Mouse (Mus musculus): ENCODE data around the gene Arfgef3.

Arfgef3 gene

DNA sequence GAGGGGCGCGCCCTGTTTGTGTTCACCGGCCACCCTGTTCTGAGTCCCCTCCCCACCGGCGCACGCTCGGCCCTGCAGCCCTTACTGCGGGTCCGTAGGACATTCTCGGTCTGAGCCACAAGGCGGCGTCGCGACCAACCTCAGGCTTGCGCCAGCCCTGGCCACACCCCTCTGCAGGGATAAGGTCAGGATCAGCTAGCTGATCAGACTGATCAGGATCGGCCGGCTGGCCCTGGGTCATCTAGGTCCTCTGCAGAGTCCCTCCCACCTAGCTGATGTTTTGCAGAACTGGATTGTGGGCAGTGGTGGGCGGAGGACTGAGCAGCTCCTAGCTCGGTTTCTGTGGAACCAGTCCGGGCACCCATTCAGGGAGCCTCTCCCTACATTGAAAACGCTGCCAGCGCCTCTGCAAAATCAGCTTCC is 197.9 kb downstream of the Arfgef3 start, which contains the start of gene Hebp2:
Gene Hebp2, minus strand, starts transcription at position 264 of the 423 bp plus-strand sequence.
- Histone ChIP-seq H3K4me3 (replicated peaks; ENCODE audit: low read length) (peak within 1 kb of the TSS; percentile 75), H3K4me1 (replicated peaks; ENCODE audit: low read depth, low read length) (peaks cover 28% of the 10 kb centered on the region), H3K9me3 (ENCODE audit: low read length) (no peaks in the 10 kb centered on the region), H3K36me3 (ENCODE audit: insufficient read depth, low read length) (no peaks in the 10 kb centered on the region), H3K27me3 (ENCODE audit: insufficient read depth, low read length) (peaks cover 39% of the 10 kb centered on the region)
- no peak for TF ChIP-seq POU5F1 (IDR thresholded peaks at IDR 0.05; ENCODE audit: borderline replicate concordance, low read length)
- TF ChIP-seq NANOG (IDR thresholded peaks at IDR 0.05; ENCODE audit: borderline replicate concordance, low read length), result no peak
- TF ChIP-seq CTCF (conservative IDR thresholded peaks at IDR 0.05; ENCODE audit: low read length), result peak; percentile 31; the same call in 1 of the 2 replicates

DNA sequence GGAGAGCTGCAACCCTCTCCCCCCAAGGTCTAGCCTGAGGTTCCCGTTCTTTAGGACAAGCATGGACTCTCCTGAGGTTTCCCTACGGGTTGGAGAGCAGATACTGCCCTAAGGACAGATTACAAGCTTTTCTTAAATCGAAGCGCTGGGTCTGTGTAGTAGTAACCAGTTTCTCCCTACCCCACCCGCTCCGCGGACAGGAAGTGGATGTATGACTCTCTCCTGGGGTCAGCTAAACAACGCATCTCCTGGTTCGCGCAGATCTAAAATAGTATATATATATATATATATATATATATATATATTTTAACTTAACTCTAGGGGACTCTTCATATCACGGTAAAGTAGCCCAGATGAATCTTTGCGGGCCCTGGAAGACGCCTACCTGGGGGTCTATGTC is 198.4 kb downstream of the Arfgef3 start:
- Histone ChIP-seq H3K27me3 (ENCODE audit: insufficient read depth, low read length) (peaks cover 39% of the 10 kb centered on the region), H3K9me3 (ENCODE audit: low read length) (no peaks in the 10 kb centered on the region), H3K4me3 (replicated peaks; ENCODE audit: low read length) (peak overlapping the region; percentile 75), H3K4me1 (replicated peaks; ENCODE audit: low read depth, low read length) (peaks cover 25% of the 10 kb centered on the region), H3K36me3 (ENCODE audit: insufficient read depth, low read length) (no peaks in the 10 kb centered on the region)
- no peak for TF ChIP-seq NANOG (IDR thresholded peaks at IDR 0.05; ENCODE audit: borderline replicate concordance, low read length)
- no peak for TF ChIP-seq POU5F1 (IDR thresholded peaks at IDR 0.05; ENCODE audit: borderline replicate concordance, low read length)
- TF ChIP-seq CTCF (conservative IDR thresholded peaks at IDR 0.05; ENCODE audit: low read length), result no peak

DNA sequence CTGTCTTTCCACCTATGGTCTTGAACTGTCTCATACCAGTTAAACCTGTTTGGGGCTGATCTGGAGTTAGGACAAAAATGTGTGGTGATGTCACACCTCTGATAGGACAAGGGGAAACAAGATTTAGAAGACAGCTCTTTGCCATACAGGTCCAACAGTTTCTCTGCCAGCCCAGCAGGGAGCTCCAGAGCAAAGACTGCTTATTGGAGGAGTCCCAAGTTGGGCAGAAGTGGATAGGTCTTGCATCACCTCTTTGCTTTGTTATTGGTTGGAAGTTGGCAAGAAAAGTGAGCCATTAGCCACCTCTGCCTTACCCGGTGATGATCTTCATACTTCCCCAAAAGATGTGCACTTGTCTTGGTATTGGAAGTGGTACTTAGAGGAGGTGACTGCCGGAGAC is 206.9 kb downstream of the Arfgef3 start:
- Histone ChIP-seq H3K4me1 (replicated peaks; ENCODE audit: low read depth, low read length) (peaks cover 7% of the 10 kb centered on the region), H3K27me3 (ENCODE audit: insufficient read depth, low read length) (peaks cover 1% of the 10 kb centered on the region), H3K4me3 (replicated peaks; ENCODE audit: low read length) (no peak overlapping the region), H3K9me3 (ENCODE audit: low read length) (no peaks in the 10 kb centered on the region), H3K36me3 (ENCODE audit: insufficient read depth, low read length) (no peaks in the 10 kb centered on the region; the same call in 1 of the 2 replicates)
- TF ChIP-seq NANOG (IDR thresholded peaks at IDR 0.05; ENCODE audit: borderline replicate concordance, low read length) (no peak), POU5F1 (IDR thresholded peaks at IDR 0.05; ENCODE audit: borderline replicate concordance, low read length) (no peak), CTCF (conservative IDR thresholded peaks at IDR 0.05; ENCODE audit: low read length) (no peak)

DNA sequence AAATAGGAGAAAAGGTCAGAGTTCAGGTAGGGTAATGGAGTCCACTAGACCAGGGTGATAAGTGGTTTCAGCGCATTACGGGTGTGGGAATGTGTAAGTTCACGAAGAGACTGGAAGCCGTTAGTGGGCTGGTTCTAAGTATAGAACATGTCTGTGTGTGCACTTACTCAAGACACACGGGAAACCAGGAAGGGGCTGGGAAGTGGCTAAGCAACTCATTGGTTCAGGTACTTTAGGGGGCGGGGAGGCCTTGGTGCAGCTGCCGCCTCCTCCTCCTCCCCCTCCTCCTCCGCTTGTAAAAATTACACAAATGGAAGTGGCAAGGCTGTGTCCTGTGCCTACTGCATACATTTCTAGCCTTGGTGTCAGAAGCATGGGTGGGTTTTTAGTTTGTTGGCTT is 211.5 kb downstream of the Arfgef3 start:
- H3K36me3 ChIP-seq (ENCODE audit: insufficient read depth, low read length), result no peaks in the 10 kb centered on the region; the same call in 1 of the 2 replicates
- peaks cover 19% of the 10 kb centered on the region for H3K4me1 ChIP-seq (replicated peaks; ENCODE audit: low read depth, low read length)
- H3K4me3 ChIP-seq (replicated peaks; ENCODE audit: low read length), result peak overlapping the region; percentile 67
- TF ChIP-seq NANOG (IDR thresholded peaks at IDR 0.05; ENCODE audit: borderline replicate concordance, low read length) (no peak), POU5F1 (IDR thresholded peaks at IDR 0.05; ENCODE audit: borderline replicate concordance, low read length) (no peak)
- H3K9me3 ChIP-seq (ENCODE audit: low read length), result no peaks in the 10 kb centered on the region
- H3K27me3 ChIP-seq (ENCODE audit: insufficient read depth, low read length), result peaks cover 20% of the 10 kb centered on the region
